Mouse (Mus musculus) layer of hippocampus, postnatal 36 days (tissue): ENCODE results near the gene Sv2c. TPM values are rescaled to one million over a fixed set of nuclear protein-coding genes. Genes with fewer than 3 reads are reported as not detected.
"Not testable (repeated sequence)": the region's sequence is repeated elsewhere in the genome, so short reads cannot be mapped to it uniquely, and the experiment has no call there.

Source experiments
- DNase-seq, 2 experiments: peaks; one replicate each; pipeline ENCODE4 v3.0.0; 2022
- total RNA-seq, 2 experiments: library from RNA; stranded (reverse); gene quantifications; 2 replicates each; pipeline ENCODE4 v1.2.3; 2021

The Sv2c gene
- 10 to 100 TPM; 14.2 to 14.5 TPM for total RNA-seq

GRCm38 (mm10) chr13:96132401-96132816 is at the start of gene Sv2c:
Gene Sv2c, minus strand, starts transcription at chr13:96132577.
- peak; percentile 41 to 43 for DNase-seq

- DNase-seq, result no peak
These were observed 48.3 kb upstream of the Sv2c start for GRCm38 (mm10) chr13:96180671-96181161.

GRCm38 (mm10) chr13:96175591-96176212 is 43.3 kb upstream of the Sv2c start:
- peak; percentile 71 to 78 for DNase-seq

- DNase-seq, result no peak
These were observed 41.3 kb upstream of the Sv2c start for GRCm38 (mm10) chr13:96173686-96174085.

GRCm38 (mm10) chr13:96172290-96172689 is 39.9 kb upstream of the Sv2c start:
- DNase-seq, result no peak

DNA sequence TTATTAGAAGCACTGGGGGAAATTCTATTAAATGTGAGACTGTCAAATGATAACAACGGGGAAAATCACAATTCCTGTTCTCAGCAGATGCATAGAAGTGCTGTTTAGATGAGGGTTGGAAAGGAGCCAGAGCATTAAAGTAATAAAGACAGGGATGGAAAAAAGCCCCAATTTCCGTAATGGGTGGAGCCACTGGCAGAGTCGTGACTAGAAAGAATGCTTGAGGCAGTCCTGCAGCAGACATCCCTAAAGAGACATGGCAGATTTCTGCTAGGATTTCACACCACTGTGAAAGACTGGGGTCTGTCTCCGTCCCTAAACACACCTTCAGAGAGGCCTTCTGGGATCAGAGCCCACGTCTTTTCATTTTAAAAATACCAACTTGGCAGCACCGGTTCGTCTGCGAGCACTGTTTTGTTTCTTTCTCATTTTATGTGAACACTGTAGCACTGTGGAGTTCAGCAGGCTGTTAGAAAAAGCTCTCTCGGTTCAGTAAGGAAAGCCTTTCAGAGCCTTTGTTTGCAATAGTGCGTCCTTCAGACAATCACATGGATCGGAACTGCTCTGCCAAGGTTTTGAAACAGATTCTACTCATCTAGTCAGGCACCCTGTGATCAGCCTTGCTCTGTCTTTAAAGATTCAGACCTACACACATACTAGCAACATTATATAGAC is 36.8 kb upstream of the Sv2c start:
- DNase-seq, result no peak

DNA sequence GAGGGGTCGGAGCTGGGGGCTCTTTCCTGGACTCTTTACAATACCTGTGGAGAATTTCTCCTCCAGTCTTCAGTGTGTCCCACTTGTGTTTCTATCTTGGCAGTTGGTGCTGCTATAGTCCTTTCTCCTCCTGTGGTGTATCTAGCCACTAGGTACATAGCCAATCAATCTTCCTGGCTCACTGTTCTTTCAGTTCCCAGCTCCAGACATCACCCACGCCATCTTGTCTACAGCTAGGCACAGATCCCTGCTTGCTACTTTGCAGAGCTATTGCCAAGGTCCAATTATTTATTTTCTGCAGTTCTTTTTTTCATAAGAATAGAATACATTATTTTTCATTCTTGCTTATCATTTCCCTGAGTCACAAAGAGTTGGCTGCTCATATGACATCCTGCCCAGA is 34.2 kb upstream of the Sv2c start:
- no peak for DNase-seq

DNA sequence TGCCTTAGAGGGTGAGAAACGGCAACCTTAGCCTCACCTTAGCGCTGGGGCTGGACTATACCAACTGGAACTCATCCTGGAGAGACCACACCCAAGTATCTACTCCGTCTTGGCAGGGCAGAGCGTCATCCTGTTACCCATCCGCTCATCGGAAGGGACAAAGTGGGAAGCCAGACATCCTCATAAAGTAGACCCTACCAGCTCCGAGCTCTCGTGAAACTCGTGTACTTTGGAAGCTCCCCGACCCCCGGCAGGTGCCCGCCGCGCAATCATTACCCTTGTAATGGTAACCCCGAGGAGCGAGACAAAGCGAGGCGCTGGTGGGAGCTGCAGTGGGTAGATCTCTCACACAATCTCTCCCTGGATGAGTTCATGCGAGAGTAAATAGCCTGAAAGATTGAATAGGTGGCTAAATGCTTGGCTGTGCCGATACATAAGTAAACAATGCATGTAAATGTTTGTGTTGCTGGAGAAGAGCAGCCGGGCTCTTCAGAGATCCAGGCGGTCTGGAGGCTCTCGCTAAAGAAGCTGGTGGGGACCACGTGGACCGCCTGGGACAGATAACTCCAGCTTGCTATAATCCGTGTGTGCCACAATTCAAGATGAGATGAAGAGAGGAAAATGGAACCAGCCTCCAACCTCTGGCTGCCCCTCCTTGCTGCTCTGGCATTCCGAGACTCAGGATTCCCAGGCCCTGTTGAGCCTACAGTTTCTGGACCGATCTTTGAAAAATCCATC is 1.2 kb upstream of the Sv2c start:
- DNase-seq, result peak; percentile 3 to 8

DNA sequence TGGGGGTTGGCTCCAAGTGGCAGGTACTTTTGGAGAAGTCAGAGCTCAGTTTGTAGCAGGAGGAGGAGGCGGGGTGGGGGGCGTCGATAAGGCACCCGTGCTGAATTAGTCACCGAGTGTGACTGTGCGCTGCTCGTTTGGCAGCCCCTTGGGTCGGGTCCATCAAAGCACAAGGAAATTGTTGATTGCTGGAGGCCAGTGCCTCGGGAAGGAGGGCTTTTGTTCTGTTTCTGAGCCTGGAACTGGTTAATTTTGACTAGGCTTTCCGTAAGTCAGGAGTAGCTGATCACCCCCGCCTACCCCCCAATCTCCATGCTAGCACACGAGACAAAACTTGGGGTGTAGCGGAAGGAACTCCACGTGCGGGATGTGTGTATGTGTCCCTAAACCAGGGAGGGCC is 456 bp upstream of the Sv2c start:
- DNase-seq, result peak; percentile 8 to 13

- no peak for DNase-seq
These were observed 466 bp downstream of the Sv2c start for GRCm38 (mm10) chr13:96131911-96132310.

DNA sequence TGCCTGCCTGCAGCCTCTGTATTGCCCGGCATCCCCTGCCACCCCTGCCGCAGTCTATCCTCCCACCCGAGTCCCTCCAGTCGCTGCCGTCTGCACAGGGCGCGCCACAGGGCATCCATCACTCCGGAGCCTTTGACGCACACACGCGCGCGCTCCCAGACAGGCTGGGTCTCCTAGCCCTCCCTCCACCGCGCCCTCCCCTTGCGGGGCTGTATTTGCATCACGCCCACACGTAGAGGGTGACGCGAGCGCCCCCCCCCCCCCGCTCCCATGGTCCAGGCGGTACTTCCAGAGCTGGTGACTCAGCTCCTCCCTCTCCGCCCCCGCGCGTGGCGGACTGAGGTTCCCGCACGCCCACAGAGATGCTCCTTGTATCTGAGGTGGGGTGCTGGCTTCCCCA is 1.3 kb downstream of the Sv2c start:
- DNase-seq, result peak; percentile 37 to 42

DNA sequence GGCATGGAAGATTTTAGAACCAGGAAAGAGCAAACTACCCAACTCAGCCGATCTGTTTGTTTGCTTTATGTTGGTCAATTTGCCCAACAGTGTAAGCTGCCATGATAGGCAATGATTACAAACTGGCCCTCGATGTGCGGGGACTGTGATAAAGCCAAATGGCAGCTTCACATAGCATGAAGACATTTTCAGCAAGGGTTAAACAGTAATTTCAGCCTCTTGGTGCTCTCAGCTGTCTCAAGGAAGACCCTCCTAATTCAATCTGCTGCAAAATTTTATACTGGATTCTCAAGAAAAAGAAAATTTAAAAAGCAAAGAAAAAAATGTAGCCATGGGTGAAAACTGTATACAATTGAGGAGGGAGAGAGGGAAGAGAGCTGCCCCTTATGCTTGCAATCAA is 3.3 kb downstream of the Sv2c start:
- no peak for DNase-seq

DNA sequence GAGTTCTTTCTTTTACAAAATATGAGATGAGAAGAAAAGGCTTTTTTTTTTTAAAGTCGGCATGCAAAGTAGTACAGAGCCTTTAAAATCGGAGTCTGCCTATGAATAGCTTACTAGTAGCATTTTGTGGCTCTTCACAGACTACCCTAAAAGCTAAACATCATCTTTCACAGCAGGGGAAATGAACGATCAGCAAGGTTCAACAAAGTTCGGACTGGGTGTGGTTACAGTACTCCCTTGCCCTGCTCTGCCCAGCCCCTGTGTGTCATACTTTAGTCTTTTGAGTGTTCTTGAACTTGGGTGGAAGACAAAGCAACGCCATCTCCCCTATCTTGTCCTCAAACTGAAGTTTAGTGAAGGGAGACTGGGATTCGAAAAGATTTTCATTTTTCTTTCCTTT is 5.7 kb downstream of the Sv2c start:
- DNase-seq, result no peak

- no peak for DNase-seq
These were observed 7.4 kb downstream of the Sv2c start for GRCm38 (mm10) chr13:96125011-96125410.

DNA sequence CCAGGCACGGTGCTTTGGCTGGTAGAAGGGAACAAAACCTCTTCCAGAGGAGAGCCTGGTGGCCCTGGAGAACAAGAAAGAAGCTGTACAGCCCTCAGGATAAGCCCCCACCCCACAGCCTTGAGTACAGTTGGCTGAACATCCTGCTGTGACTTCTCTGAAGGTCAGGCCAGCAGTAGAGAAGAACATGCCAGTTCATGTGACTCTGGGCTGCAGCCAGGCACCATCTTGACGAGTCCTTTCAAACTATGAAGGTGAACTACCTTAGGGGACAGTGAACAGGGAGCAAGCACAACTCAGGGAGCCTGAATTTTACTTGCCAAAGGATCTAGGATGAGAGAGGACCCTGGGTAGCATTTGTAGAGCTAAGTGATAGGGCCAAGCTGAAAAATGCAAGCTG is 19.7 kb downstream of the Sv2c start:
- DNase-seq, result no peak

- DNase-seq, result no peak
These were observed 21.6 kb downstream of the Sv2c start for GRCm38 (mm10) chr13:96110767-96111166.

DNA sequence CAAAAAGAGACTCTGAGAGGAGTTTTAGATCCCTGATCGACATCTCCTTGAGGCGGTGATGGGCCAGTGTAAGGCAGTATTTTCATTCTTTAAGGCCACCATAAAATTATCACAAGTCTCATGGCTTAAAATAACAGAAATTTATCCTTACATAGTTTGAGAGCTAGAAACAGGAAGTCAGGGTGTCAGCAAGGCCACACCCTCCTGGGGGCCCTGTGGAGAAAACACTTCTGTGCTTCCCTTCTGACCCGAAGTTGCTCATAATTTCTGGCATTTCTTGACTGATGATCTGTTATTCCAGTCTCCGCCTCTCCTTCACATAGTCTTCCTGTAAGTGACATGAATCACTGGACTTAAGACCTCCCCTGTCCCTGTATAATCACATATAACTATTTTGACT is 26.0 kb downstream of the Sv2c start:
- DNase-seq, result no peak

DNA sequence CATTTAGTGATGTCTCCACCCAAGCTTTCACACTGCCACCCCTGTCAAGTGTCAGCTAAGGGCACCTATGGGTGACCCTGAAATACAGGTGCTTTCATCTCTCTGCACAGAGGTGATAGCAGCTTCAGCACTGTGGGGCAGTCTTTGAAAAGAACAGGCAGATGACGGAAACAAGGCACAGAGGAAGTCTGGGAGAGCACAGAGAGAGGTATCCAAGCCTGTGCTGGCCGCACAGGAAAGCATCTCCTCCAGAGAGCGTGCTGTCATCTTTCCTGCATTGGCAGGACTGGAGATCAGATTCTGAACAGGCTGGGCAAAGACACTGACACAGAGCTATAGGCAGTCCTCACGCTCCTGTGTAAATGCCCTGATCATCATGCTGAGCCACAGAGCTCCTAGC is 41.4 kb downstream of the Sv2c start:
- DNase-seq, result no peak

- no peak for DNase-seq
These were observed 46.6 kb downstream of the Sv2c start for GRCm38 (mm10) chr13:96085581-96086302.

- DNase-seq, result not testable (repeated sequence)
These were observed 50.6 kb downstream of the Sv2c start, which contains the start of gene Gm17190 for GRCm38 (mm10) chr13:96081754-96082153. Gene Gm17190, plus strand, starts transcription at chr13:96082054.

DNA sequence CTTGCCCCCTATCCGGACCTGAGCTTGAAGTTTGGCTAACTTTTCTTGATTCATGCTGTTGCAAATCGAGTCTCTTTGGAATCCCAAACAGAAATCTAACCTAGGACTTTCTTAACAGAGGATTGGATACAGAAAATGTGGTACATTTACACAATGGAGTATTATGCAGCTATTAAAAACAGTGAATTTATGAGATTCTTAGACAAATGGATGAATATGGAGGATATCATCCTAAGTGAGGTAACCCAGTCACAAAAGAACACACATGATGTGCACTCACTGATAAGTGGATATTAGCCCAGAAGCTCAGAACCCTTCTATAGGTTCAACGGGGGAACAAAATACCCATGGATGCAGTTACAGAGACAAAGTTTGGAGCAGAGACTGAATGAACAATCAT is 51.1 kb downstream of the Sv2c start, which contains the start of gene Gm20075:
Gene Gm20075 (minus strand): TSS at position 101 of the 400 bp plus-strand sequence.
- DNase-seq, result not testable (repeated sequence)

GRCm38 (mm10) chr13:96073555-96073954 is 58.8 kb downstream of the Sv2c start:
- no peak for DNase-seq

DNA sequence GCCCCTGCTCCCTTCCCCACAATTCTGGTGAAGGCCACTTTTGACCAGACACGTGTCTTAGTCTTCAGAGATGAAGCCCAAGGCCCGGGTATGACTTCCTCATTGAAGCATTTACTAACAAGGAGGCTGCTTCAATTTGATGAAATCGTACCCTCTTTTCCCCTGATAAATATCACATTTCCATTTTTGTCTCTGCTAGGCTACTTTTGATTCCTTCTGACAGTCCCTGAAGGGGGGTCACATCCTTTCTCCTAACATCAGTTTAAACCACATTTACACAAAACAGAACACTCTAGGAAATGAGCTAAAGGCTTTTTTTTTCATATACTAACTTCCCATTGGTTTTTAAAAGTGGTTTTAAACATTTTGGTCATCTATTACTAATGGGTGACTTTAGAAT is 79.6 kb downstream of the Sv2c start:
- DNase-seq, result no peak
